Mouse (Mus musculus): ENCODE measurements at regions not wholly inside any gene's neighbourhood (a gene's known extent, or its start where the extent isn't known, plus 50 kb on each side); places are given as distances from the start of the nearest gene placed in this dataset.
"Not testable (repeated sequence)": the region's sequence is repeated elsewhere in the genome, so short reads cannot be mapped to it uniquely, and the experiment has no call there.

GRCm38 (mm10) chr7:73025640-73026039 lies 349.7 kb upstream of the Rgma start:
- peak; percentile 11 for DNase-seq (ENCODE audit: low spot score)

GRCm38 (mm10) chr7:73028952-73029351 lies 346.4 kb upstream of the Rgma start:
- no peak for DNase-seq (ENCODE audit: low spot score)

- no peak for DNase-seq (ENCODE audit: low spot score)
Measured at GRCm38 (mm10) chr7:73031407-73031806, 343.9 kb upstream of the Rgma start.

GRCm38 (mm10) chr7:73032316-73032980 lies 342.9 kb upstream of the Rgma start:
- DNase-seq (ENCODE audit: low spot score): no peak

GRCm38 (mm10) chr7:73036801-73037555 lies 338.3 kb upstream of the Rgma start:
- DNase-seq (ENCODE audit: low spot score): peak; percentile 82

- no peak for DNase-seq (ENCODE audit: low spot score)
Measured at GRCm38 (mm10) chr7:73037638-73038037, 337.7 kb upstream of the Rgma start.

- DNase-seq (ENCODE audit: low spot score): peak; percentile 7
Measured at GRCm38 (mm10) chr7:73039921-73040320, 335.4 kb upstream of the Rgma start.

GRCm38 (mm10) chr7:73044316-73044715 lies 331.0 kb upstream of the Rgma start:
- DNase-seq (ENCODE audit: low spot score): no peak

- DNase-seq (ENCODE audit: low spot score): no peak
Measured at GRCm38 (mm10) chr7:73055891-73056290, 319.4 kb upstream of the Rgma start.

GRCm38 (mm10) chr7:73063556-73063955 lies 311.8 kb upstream of the Rgma start:
- DNase-seq (ENCODE audit: low spot score): no peak

GRCm38 (mm10) chr7:73068534-73068933 lies 306.8 kb upstream of the Rgma start:
- no peak for DNase-seq (ENCODE audit: low spot score)

GRCm38 (mm10) chr7:73069352-73069751 lies 306.0 kb upstream of the Rgma start:
- no peak for DNase-seq (ENCODE audit: low spot score)

GRCm38 (mm10) chr7:73075391-73075790 lies 299.9 kb upstream of the Rgma start:
- DNase-seq (ENCODE audit: low spot score): not testable (repeated sequence)

GRCm38 (mm10) chr7:73087496-73088185 lies 287.7 kb upstream of the Rgma start:
- DNase-seq (ENCODE audit: low spot score): no peak

GRCm38 (mm10) chr7:73088321-73088720 lies 287.0 kb upstream of the Rgma start:
- DNase-seq (ENCODE audit: low spot score): no peak

- DNase-seq (ENCODE audit: low spot score): no peak
Measured at GRCm38 (mm10) chr7:73091758-73092157, 283.6 kb upstream of the Rgma start.

GRCm38 (mm10) chr7:73094059-73094458 lies 281.2 kb upstream of the Rgma start:
- DNase-seq (ENCODE audit: low spot score): no peak

GRCm38 (mm10) chr7:73118871-73119270 lies 256.4 kb upstream of the Rgma start:
- DNase-seq (ENCODE audit: low spot score): peak; percentile 84

GRCm38 (mm10) chr7:73120276-73120675 lies 255.0 kb upstream of the Rgma start:
- DNase-seq (ENCODE audit: low spot score): peak; percentile 20

GRCm38 (mm10) chr7:73124976-73125375 lies 250.3 kb upstream of the Rgma start:
- DNase-seq (ENCODE audit: low spot score): no peak

GRCm38 (mm10) chr7:73125864-73126263 lies 249.4 kb upstream of the Rgma start:
- no peak for DNase-seq (ENCODE audit: low spot score)

- DNase-seq (ENCODE audit: low spot score): no peak
Measured at GRCm38 (mm10) chr7:73135786-73136185, 239.5 kb upstream of the Rgma start.

- no peak for DNase-seq (ENCODE audit: low spot score)
Measured at GRCm38 (mm10) chr7:73138269-73138668, 237.0 kb upstream of the Rgma start.

Data from heart, adult 8-10 months (tissue).